Mouse (Mus musculus): ENCODE measurements around the gene Bag5. TPM values are rescaled to one million over a fixed set of nuclear protein-coding genes. Genes with fewer than 3 reads are reported as not detected.

Bag5 gene
- polyA plus RNA-seq, 1 experiment = 6.2 TPM

DNA sequence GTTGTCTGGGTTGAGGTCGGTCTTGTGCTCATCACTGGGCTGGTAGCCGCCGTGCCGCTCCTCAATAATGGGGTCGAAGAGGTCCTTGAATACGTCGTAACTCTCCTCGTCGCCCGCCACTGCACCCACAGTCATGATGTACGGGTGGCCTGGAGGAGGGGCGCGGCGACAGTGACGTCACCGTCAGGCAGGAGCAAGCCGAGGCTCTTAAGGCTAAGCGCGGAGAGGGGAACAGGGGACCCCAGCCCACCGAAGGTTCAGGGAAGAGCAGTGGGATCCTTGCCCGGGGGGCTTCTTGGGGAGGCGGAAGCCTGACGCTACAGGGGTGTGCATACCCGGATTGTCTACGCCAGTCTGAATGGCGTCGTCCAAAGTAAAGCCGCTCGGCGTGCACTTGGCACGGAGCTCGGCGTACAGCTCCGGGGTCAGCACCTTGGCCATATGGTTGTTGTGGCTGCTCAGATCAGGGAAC lies 41.6 kb downstream of the Bag5 start:
- H3K4me3 ChIP-seq (ENCODE audit: extremely low read depth, insufficient read depth, insufficient read length) = peak overlapping the region; percentile 49
- TF ChIP-seq POLR2A (IDR thresholded peaks at IDR 0.05; ENCODE audit: low read depth, low read length) = no peak
- TF ChIP-seq CTCF (IDR thresholded peaks at IDR 0.05; ENCODE audit: extremely low read depth, insufficient read depth, insufficient read length, insufficient replicate concordance) = no peak
- peaks cover 11% of the 10 kb centered on the region for H3K4me1 ChIP-seq (ENCODE audit: control insufficient read depth, insufficient read depth, insufficient read length)
- H3K36me3 ChIP-seq (ENCODE audit: control insufficient read depth, insufficient read depth, low read length) = no peaks in the 10 kb centered on the region
- H3K27ac ChIP-seq (ENCODE audit: insufficient read depth, low read length) = no peak overlapping the region
- H3K27me3 ChIP-seq (ENCODE audit: control insufficient read depth, insufficient read depth, low read length) = peaks cover 9% of the 10 kb centered on the region
- DNase-seq (ENCODE audit: low read depth in 1 of 2, low spot score in 2 of 2) = peak in 1 of 2 experiments; percentile 35
- WGBS = 1% methylated on average over 34 of the region's 34 CpGs

DNA sequence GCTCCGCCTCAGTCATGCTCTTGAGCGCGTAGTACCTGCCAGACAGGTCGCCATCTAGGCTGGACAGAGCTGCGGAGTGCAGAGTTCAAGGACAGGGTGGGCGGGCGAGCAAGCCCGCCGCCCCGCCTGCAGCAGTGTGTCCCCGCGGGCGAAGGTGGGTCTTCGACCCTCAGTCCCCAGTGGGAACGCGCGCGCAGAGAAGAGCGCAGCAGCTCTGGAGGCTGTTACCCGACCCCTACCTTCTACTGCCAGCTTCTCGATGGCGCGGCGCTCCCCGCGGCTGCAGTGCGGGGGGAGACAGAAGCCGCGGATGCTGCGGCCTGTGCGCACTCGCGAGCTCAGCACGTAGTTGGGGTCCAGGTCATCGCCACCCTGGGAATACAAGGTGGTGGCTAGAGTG lies 42.1 kb downstream of the Bag5 start:
- H3K27ac ChIP-seq (ENCODE audit: insufficient read depth, low read length) = no peak overlapping the region
- TF ChIP-seq POLR2A (IDR thresholded peaks at IDR 0.05; ENCODE audit: low read depth, low read length) (no peak), CTCF (IDR thresholded peaks at IDR 0.05; ENCODE audit: extremely low read depth, insufficient read depth, insufficient read length, insufficient replicate concordance) (no peak)
- H3K36me3 ChIP-seq (ENCODE audit: control insufficient read depth, insufficient read depth, low read length) = no peaks in the 10 kb centered on the region
- peaks cover 9% of the 10 kb centered on the region for H3K27me3 ChIP-seq (ENCODE audit: control insufficient read depth, insufficient read depth, low read length)
- H3K4me1 ChIP-seq (ENCODE audit: control insufficient read depth, insufficient read depth, insufficient read length) = peaks cover 11% of the 10 kb centered on the region
- WGBS = 8% methylated on average over 35 of the region's 35 CpGs
- DNase-seq (ENCODE audit: low read depth in 1 of 2, low spot score in 2 of 2) = no peak
- H3K4me3 ChIP-seq (ENCODE audit: extremely low read depth, insufficient read depth, insufficient read length) = peak overlapping the region; percentile 49

DNA sequence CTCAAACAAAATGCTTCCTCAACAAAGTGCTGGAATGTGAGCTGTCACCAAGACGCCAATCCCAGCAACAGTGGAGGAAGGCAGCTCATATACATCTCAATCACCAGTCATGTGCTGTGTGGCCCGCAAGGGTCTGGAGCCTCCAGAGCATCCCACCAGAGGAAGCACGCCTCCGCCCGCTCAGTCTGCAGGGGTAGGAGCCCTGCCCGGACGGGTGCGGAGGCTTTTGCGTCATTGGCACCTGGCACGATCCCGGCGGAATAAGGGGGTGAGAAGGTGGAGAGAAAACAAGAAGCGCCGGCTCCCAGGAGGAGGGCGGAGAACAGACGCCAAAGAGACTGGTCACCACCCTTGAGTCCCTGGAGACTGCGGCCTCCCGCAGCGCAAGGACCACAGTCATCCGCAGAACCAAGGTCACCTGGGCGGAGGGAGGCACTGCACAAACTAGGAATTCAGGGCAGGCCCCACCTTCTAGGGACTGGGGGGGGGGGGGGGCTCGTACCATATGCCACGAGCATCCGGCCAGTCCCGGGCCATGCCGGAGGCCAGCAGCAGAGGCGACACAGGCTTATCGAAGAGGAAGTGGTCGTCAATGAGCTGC lies 42.6 kb downstream of the Bag5 start:
- Histone ChIP-seq H3K4me3 (ENCODE audit: extremely low read depth, insufficient read depth, insufficient read length) (peak overlapping the region; percentile 49; the same call in 1 of the 2 replicates), H3K27ac (ENCODE audit: insufficient read depth, low read length) (no peak overlapping the region), H3K27me3 (ENCODE audit: control insufficient read depth, insufficient read depth, low read length) (peaks cover 9% of the 10 kb centered on the region), H3K4me1 (ENCODE audit: control insufficient read depth, insufficient read depth, insufficient read length) (peaks cover 11% of the 10 kb centered on the region), H3K36me3 (ENCODE audit: control insufficient read depth, insufficient read depth, low read length) (no peaks in the 10 kb centered on the region)
- DNase-seq (ENCODE audit: low read depth in 1 of 2, low spot score in 2 of 2) = no peak
- 47% methylated on average over 28 of the region's 29 CpGs for WGBS
- TF ChIP-seq CTCF (IDR thresholded peaks at IDR 0.05; ENCODE audit: extremely low read depth, insufficient read depth, insufficient read length, insufficient replicate concordance) (no peak), POLR2A (IDR thresholded peaks at IDR 0.05; ENCODE audit: low read depth, low read length) (no peak)

DNA sequence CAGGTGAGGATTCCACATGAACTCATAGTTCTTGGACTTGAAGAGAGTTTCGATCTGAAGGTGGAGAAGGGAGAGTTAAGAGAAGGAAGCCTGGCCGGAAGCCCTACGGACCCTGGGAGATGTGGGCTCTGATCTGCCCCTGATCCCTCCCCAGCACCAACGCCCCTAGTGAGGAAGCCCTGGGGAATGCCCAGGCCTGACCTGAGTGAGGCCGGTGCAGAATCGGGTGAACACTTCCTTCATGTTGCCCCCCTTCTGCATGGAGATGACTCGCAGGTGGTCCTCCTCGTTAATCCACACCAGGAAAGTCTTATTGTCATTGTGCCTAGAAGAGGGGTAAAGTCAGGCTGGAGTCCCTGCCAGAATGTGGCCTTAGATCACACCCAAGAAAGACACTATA lies 43.1 kb downstream of the Bag5 start:
- Histone ChIP-seq H3K27me3 (ENCODE audit: control insufficient read depth, insufficient read depth, low read length) (peaks cover 9% of the 10 kb centered on the region), H3K4me3 (ENCODE audit: extremely low read depth, insufficient read depth, insufficient read length) (no peak overlapping the region), H3K36me3 (ENCODE audit: control insufficient read depth, insufficient read depth, low read length) (no peaks in the 10 kb centered on the region), H3K4me1 (ENCODE audit: control insufficient read depth, insufficient read depth, insufficient read length) (peaks cover 11% of the 10 kb centered on the region), H3K27ac (ENCODE audit: insufficient read depth, low read length) (no peak overlapping the region)
- no peak for DNase-seq (ENCODE audit: low read depth in 1 of 2, low spot score in 2 of 2)
- TF ChIP-seq POLR2A (IDR thresholded peaks at IDR 0.05; ENCODE audit: low read depth, low read length) = no peak
- TF ChIP-seq CTCF (IDR thresholded peaks at IDR 0.05; ENCODE audit: extremely low read depth, insufficient read depth, insufficient read length, insufficient replicate concordance) = no peak
- WGBS = 76% methylated on average over 8 of the region's 8 CpGs

DNA sequence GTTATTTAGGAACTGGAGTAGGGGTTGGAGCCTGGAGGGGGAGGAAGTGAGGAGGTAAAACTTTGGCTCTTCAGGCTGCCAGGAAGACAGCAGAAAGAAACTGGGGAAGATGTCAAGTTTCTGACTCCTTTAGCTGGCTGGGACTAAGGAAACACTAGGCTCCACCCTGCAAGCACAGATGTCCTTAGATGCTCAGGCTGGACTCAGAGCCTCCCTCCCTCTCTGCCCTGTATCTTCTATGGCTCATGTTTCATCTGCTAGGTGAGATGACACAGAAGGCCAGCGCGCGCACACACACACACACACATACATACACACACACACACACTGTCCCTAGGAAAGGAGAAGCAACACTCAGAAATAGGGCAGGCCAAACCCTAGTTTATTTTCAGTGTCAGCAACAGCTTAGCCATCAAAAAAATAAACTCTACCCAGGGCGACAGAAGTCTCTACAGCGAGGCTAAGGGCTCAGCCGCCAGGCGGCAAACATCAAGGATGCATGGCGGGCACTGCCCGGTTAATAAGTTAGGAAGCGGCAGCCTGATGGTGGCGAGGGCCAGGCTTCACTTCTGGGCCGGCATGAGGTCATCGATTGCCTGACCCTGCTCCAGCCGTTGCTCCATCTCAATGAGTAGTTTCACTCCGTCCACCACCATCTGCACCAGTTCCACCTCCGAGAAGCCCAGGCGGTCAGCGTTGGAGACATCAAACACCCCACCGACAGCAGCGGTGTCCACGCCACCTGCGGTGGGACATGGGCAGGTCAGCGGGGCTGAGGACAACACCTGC lies 43.9 kb downstream of the Bag5 start:
- DNase-seq (ENCODE audit: low read depth in 1 of 2, low spot score in 2 of 2) = no peak
- peaks cover 11% of the 10 kb centered on the region for H3K4me1 ChIP-seq (ENCODE audit: control insufficient read depth, insufficient read depth, insufficient read length)
- H3K4me3 ChIP-seq (ENCODE audit: extremely low read depth, insufficient read depth, insufficient read length) = no peak overlapping the region
- TF ChIP-seq POLR2A (IDR thresholded peaks at IDR 0.05; ENCODE audit: low read depth, low read length) (no peak), CTCF (IDR thresholded peaks at IDR 0.05; ENCODE audit: extremely low read depth, insufficient read depth, insufficient read length, insufficient replicate concordance) (no peak)
- H3K27me3 ChIP-seq (ENCODE audit: control insufficient read depth, insufficient read depth, low read length) = peaks cover 9% of the 10 kb centered on the region
- H3K27ac ChIP-seq (ENCODE audit: insufficient read depth, low read length) = peak overlapping the region; percentile 18; the same call in 1 of the 2 replicates
- WGBS = 80% methylated on average over 23 of the region's 23 CpGs
- no peaks in the 10 kb centered on the region for H3K36me3 ChIP-seq (ENCODE audit: control insufficient read depth, insufficient read depth, low read length)

DNA sequence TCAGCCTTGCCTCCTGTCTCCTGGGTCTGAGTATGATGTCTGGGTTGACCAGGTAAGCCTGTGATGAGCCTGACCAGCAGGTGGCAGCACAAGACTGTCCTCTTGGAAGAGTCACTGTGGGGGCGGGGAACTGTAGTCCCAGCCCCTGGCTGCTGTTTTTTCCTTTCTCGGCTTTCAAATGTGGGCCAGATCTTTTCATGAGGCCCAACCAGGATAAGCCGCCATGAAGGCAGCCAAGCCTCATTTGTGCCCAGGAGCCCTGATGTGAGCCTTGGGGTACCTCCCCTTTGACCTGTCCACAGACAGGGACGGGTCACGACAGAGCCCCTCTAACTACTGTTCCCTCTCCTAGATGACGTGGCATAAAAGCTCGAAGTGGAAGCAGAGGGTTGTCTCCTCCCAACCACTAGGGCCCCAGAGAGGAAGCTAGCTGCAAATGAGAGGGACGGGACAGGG lies 44.6 kb downstream of the Bag5 start:
- H3K27ac ChIP-seq (ENCODE audit: insufficient read depth, low read length) = peak overlapping the region; percentile 68
- TF ChIP-seq POLR2A (IDR thresholded peaks at IDR 0.05; ENCODE audit: low read depth, low read length) (no peak), CTCF (IDR thresholded peaks at IDR 0.05; ENCODE audit: extremely low read depth, insufficient read depth, insufficient read length, insufficient replicate concordance) (peak; percentile 93; the same call in 1 of the 2 replicates)
- DNase-seq (ENCODE audit: low read depth in 1 of 2, low spot score in 2 of 2) = peak; percentile 77 to 90
- 1% methylated on average over 8 of the region's 8 CpGs for WGBS
- H3K27me3 ChIP-seq (ENCODE audit: control insufficient read depth, insufficient read depth, low read length) = peaks cover 9% of the 10 kb centered on the region
- peak overlapping the region; percentile 23; the same call in 1 of the 2 replicates for H3K4me3 ChIP-seq (ENCODE audit: extremely low read depth, insufficient read depth, insufficient read length)
- no peaks in the 10 kb centered on the region for H3K36me3 ChIP-seq (ENCODE audit: control insufficient read depth, insufficient read depth, low read length)
- peaks cover 11% of the 10 kb centered on the region for H3K4me1 ChIP-seq (ENCODE audit: control insufficient read depth, insufficient read depth, insufficient read length)

All from spleen, adult 2 months (tissue).